ENCODE assay signal across 25 mouse cellular contexts in genomic region chr13:11005374-11005773, GRCm38 (mm10).
"Had no signal": no experiment of that assay in that cellular context is flagged by ENCODE, and none has a peak within 500 bp of the region (broad histone marks: within the 10 kb centered on the region; RNA-seq: fewer than 3 reads in every experiment).

No protein-coding gene starts in this region.

- H3K9ac ChIP-seq: hindbrain, embryonic 13.5 days; hindbrain, embryonic 15.5 days; kidney, embryonic 15.5 days; limb, embryonic 13.5 days; limb, embryonic 15.5 days; liver, embryonic 12.5 days; liver, embryonic 14.5 days had no signal

- H3K27me3 ChIP-seq: hindbrain, embryonic 13.5 days; hindbrain, embryonic 15.5 days; kidney, embryonic 15.5 days; limb, embryonic 13.5 days; limb, embryonic 15.5 days; liver, embryonic 12.5 days had no signal

- DNase-seq: gastrocnemius, postnatal 14 days; gastrocnemius, postnatal 36 days; heart, adult 11 months; heart, adult 2 months; heart, postnatal 14 days; heart, postnatal 36 days; kidney, adult 11 months; kidney, adult 2 months; kidney, adult 9 months; kidney, postnatal 14 days; kidney, postnatal 36 days; layer of hippocampus, adult 9-11 months; layer of hippocampus, postnatal 36 days; left cerebral cortex, postnatal 4 days had no signal

- ATAC-seq: hindbrain, postnatal 0 days; intestine, embryonic 16.5 days; liver, embryonic 12.5 days had no signal

- H3K4me1 ChIP-seq: hindbrain, embryonic 13.5 days; hindbrain, embryonic 15.5 days; kidney, embryonic 15.5 days; limb, embryonic 13.5 days; limb, embryonic 15.5 days; liver, embryonic 12.5 days had no signal

- H3K4me2 ChIP-seq: heart, embryonic 11.5 days; hindbrain, embryonic 13.5 days; hindbrain, embryonic 15.5 days; kidney, embryonic 15.5 days; limb, embryonic 13.5 days; limb, embryonic 15.5 days; liver, embryonic 12.5 days had no signal

- H3K9me3 ChIP-seq: hindbrain, embryonic 13.5 days; hindbrain, embryonic 15.5 days; kidney, embryonic 15.5 days; limb, embryonic 13.5 days; limb, embryonic 15.5 days; liver, embryonic 12.5 days had no signal

- H3K36me3 ChIP-seq: hindbrain, embryonic 13.5 days; hindbrain, embryonic 15.5 days; kidney, embryonic 15.5 days; limb, embryonic 13.5 days; limb, embryonic 15.5 days; liver, embryonic 12.5 days had no signal

- H3K4me3 ChIP-seq: heart, adult 2 months; hindbrain, embryonic 13.5 days; hindbrain, embryonic 15.5 days; kidney, embryonic 15.5 days; limb, embryonic 13.5 days; limb, embryonic 15.5 days; liver, embryonic 12.5 days had no signal

- H3K27ac ChIP-seq: heart, adult 2 months; hindbrain, embryonic 13.5 days; hindbrain, embryonic 15.5 days; hindbrain, postnatal 0 days; kidney, embryonic 15.5 days; kidney, postnatal 0 days; limb, embryonic 13.5 days; limb, embryonic 15.5 days; liver, embryonic 12.5 days; liver, embryonic 14.5 days had no signal
